Mouse (Mus musculus) thymus, adult 2 months (tissue): ENCODE data around the gene Gabpb2. TPM values are rescaled to one million over a fixed set of nuclear protein-coding genes. Genes with fewer than 3 reads are reported as not detected.

Source experiments
- DNase-seq: peaks from one replicate; pipeline ENCODE4 v3.0.0; 2021
- H3K27ac ChIP-seq: fragments of 200-500 bp; 2 replicates; pipeline ENCODE4 v1.5.1; 2012; ENCODE audit warnings: low read length, control low read depth; ENCODE audit not compliant: control insufficient read depth, insufficient read depth
- H3K27me3 ChIP-seq: fragments of 200-500 bp; 2 replicates; pipeline ENCODE4 v1.6.1; 2012; ENCODE audit warnings: mild to moderate bottlenecking, low read length, moderate library complexity, mixed read lengths; ENCODE audit not compliant: control insufficient read depth, insufficient read depth
- H3K36me3 ChIP-seq: fragments of 200-500 bp; 2 replicates; pipeline ENCODE4 v1.6.1; 2012; ENCODE audit warnings: mild to moderate bottlenecking, low read length, moderate library complexity; ENCODE audit not compliant: control insufficient read depth, insufficient read depth
- H3K4me1 ChIP-seq: fragments of 200-500 bp; replicated peaks from 2 replicates; pipeline ENCODE4 v1.6.1; 2012; ENCODE audit warnings: low read length; ENCODE audit not compliant: control insufficient read depth, insufficient read depth
- H3K4me3 ChIP-seq: fragments of 200-500 bp; 2 replicates; pipeline ENCODE4 v1.5.1; 2012; ENCODE audit warnings: mild to moderate bottlenecking, low read length, control low read depth, moderate library complexity; ENCODE audit not compliant: control insufficient read depth, insufficient read depth
- CTCF ChIP-seq: fragments of 200-500 bp; IDR thresholded peaks from 2 replicates; pipeline ENCODE4 v1.5.1; 2012; ENCODE audit warnings: mild to moderate bottlenecking, control low read depth, low read length, moderate library complexity, borderline replicate concordance; ENCODE audit not compliant: control insufficient read depth, poor library complexity, insufficient read depth; ENCODE audit errors: extremely low read depth
- POLR2A ChIP-seq: fragments of 200-500 bp; IDR thresholded peaks from 2 replicates; pipeline ENCODE4 v1.6.1; 2012; ENCODE audit warnings: mild to moderate bottlenecking, low read length, control low read depth, moderate library complexity; ENCODE audit not compliant: control insufficient read depth, poor library complexity, insufficient read depth; ENCODE audit errors: extremely low read depth
- WGBS: fragments of 180-500 bp; shearing (Covaris S2); methylation state at CpG from one replicate; pipeline ENCODE4 v1.1.7; 2018; 5-methylcytosine and 5-hydroxymethylcytosine counted together
- polyA plus RNA-seq: library from polyadenylated mRNA; depleted of rRNA; stranded (reverse); fragments of >200 nt; gene quantifications from 2 replicates; pipeline ENCODE4 v1.2.3, GENCODE M21; 2012

The Gabpb2 gene
- polyA plus RNA-seq, 1 experiment: 41.7 TPM

DNA sequence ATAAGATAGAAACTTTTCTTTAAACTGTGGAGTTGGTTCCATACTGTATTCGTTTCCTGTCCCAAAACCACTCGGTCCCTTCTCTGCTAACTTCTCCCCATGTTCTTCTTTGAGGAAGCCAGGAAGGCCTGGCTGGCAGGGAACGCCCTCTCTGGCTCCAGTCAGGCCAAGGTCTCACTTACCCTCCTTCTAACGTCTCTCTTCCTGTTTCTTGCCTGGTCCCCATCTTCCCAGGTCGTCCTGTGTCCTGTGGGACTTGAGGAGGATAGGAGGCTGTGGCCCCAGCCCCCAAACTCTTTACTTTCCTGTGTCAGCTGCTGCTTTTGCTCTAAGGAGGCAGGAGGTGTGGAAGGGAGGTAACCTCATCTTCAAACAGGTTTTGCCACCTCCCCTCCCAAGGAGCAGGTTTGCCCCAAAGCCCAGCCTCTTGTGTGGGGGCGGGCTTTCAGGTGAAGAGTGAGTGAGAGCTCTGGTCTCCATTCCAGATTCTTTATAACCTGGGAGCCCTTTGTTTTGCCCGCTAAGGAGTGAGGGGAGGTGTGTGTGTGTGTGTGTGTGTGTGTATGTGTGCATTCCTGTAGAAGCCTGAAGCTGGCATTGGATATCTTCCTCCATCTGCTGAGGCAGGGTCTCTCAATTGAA, 33.2 kb upstream of the Gabpb2 start, which contains the start of gene Bnipl:
TSS of gene Bnipl (minus strand) at position 411 of the 642 bp plus-strand sequence.
- no peak within 1 kb of the TSS for H3K27ac ChIP-seq
- TF ChIP-seq CTCF: no peak
- TF ChIP-seq POLR2A: no peak
- no peak for DNase-seq
- no peaks in the 10 kb centered on the region for H3K27me3 ChIP-seq
- no peak within 1 kb of the TSS for H3K4me3 ChIP-seq
- 73% methylated on average over 7 of the region's 7 CpGs for WGBS
- H3K36me3 ChIP-seq: peaks cover 8% of the 10 kb centered on the region
- no peaks in the 10 kb centered on the region; the same call in 1 of the 2 replicates for H3K4me1 ChIP-seq

DNA sequence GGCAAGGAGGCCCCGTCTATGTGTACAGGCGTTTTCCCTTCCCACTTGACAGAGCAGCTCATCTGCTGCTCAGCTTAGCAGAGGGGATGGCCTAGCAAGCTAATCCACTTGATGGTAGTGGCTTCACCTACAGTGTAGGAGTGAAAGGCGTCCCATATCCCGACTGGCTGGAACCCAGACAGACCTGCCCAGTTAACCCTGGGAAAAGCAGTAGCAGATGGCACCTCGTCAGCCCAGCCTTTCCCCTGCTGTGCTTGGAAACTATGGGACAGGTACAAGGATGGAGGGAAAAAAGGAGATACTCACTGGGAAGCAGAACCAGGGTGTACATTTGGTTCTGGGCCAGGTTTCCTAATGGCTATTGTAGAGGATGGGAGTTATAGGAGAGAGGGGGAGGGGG, 32.6 kb upstream of the Gabpb2 start:
- Histone ChIP-seq H3K36me3 (peaks cover 6% of the 10 kb centered on the region), H3K4me3 (no peak overlapping the region), H3K27ac (no peak overlapping the region), H3K4me1 (no peaks in the 10 kb centered on the region; the same call in 1 of the 2 replicates), H3K27me3 (no peaks in the 10 kb centered on the region)
- TF ChIP-seq POLR2A (no peak), CTCF (no peak)
- no peak for DNase-seq
- 93% methylated on average over 5 of the region's 5 CpGs for WGBS

DNA sequence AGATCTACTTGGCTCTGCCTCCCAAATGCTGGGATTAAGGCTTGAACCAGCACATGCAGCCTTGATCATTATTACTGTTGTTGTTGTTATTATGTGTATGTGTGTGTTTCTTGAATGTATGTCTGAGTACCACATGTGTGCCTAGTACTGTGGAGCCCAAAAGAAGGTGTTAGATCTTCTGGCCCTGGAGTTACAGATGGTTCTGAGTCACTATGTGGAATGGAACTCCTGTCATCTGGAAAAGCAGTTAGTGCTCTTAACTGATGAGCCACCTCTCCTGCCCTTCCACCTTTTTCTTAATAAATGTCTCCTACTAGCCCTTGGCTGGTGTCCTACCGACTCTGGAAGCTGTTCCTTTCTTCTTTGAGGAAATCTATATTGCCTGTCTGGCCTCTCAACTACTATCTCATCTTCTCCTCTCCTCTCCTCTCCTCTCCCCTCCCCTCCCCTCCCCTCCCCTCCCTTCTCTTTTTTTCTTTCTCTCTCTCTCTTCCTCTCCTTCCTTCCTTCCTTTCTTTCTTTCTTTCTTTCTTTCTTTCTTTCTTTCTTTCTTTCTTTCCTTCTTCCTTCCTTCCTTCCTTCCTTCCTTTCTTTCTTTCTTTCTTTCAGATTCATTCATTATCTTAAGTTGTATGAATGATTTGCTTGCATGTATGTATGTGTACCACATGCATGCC, 30.1 kb upstream of the Gabpb2 start:
- Histone ChIP-seq H3K4me3 (no peak overlapping the region), H3K27me3 (no peaks in the 10 kb centered on the region), H3K36me3 (no peaks in the 10 kb centered on the region), H3K4me1 (no peaks in the 10 kb centered on the region; the same call in 1 of the 2 replicates), H3K27ac (no peak overlapping the region)
- no peak for DNase-seq
- TF ChIP-seq POLR2A (no peak), CTCF (no peak)
- 70% methylated on average over 1 of the region's 1 CpGs for WGBS

DNA sequence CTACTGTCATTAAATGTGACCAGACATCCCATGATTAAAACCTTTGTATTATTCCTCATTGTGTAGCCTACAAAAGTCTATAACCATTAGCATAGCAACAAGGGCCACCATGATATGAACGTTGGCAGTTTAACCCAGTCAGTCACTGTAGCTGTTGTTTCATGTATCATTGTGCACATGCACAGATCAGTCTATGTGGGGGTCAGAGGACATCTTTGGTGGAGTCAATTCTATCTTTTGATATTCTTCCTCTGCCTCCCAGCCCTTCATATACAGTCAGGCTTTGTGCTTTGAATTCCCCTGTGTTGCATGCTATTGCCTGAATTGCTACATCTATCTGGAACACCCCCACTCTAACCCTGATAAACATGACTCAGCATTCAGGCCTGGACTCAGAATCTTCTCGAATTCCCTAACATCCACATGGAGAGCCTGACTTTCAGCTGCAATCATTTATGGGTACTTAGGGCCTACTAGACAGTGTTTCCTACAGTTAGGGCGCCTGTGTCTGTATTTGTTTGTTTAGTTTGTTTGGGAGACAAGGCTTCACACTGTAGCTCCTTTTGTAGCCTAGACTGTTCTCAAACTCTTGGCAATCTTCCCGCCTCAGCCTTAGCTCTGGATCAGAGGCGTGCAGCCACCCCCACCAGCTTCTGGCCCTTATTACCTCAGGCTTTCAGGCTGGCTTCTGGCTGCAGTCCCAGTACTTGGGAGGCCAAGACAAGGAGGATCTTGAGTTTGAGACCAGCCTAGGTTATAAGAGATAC, 28.9 kb upstream of the Gabpb2 start:
- DNase-seq: no peak
- no peak for TF ChIP-seq CTCF
- TF ChIP-seq POLR2A: no peak
- Histone ChIP-seq H3K27ac (no peak overlapping the region), H3K27me3 (no peaks in the 10 kb centered on the region), H3K4me3 (no peak overlapping the region), H3K4me1 (no peaks in the 10 kb centered on the region; the same call in 1 of the 2 replicates), H3K36me3 (no peaks in the 10 kb centered on the region)
- WGBS: 88% methylated on average over 5 of the region's 5 CpGs

DNA sequence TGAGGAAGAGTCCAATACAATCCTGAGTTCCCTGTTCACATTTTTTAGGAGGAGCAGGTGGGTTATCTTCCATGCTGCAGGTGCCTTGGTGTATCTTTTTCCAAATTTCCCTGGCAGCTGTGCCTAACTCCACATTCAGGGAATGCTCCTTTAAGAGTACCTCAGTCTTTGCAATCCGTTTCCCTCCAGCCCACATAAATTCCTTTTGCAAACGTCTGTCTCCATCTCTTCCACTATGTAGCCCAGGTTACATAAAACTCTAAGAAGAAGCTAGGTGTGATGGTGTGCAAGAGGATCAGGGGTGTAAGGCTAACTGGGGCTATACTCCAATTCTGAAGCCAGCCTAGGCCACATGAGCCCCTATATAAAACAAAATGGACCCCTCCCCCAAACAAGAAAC, 25.4 kb upstream of the Gabpb2 start:
- H3K27ac ChIP-seq: no peak overlapping the region
- 92% methylated on average over 2 of the region's 2 CpGs for WGBS
- H3K4me1 ChIP-seq: no peaks in the 10 kb centered on the region
- TF ChIP-seq POLR2A (no peak), CTCF (no peak)
- no peaks in the 10 kb centered on the region for H3K27me3 ChIP-seq
- H3K36me3 ChIP-seq: no peaks in the 10 kb centered on the region
- DNase-seq: no peak
- no peak overlapping the region for H3K4me3 ChIP-seq

DNA sequence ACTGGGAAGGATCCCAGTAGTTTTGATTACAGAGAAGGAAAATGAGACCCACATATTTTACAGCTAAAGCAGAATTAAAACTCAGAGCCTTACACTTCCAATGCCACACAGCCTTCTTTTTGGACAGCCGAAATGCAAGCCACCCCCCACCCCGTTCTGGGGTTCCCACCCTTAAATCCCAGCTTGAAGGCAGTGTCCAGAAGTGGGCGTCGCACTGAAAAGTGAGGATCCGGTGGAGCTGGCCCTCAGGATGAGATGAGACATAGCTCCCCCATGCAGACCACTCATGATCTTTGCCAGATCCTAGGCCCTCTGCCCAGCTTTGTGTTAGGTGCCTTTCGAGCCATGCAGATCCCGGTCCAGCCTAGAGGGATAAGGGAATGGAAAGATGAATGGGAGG, 23.8 kb upstream of the Gabpb2 start, which contains the start of gene Gm128:
TSS of gene Gm128 (minus strand) at position 101 of the 400 bp plus-strand sequence.
- Histone ChIP-seq H3K36me3 (peaks cover 6% of the 10 kb centered on the region), H3K27me3 (no peaks in the 10 kb centered on the region), H3K27ac (no peak within 1 kb of the TSS), H3K4me3 (no peak within 1 kb of the TSS), H3K4me1 (no peaks in the 10 kb centered on the region)
- TF ChIP-seq POLR2A: no peak
- no peak for TF ChIP-seq CTCF
- 95% methylated on average over 7 of the region's 7 CpGs for WGBS
- DNase-seq: no peak
